Mouse (Mus musculus) large intestine, adult 2 months (tissue): ENCODE results near the gene Olfr178. TPM values are rescaled to one million over a fixed set of nuclear protein-coding genes. Genes with fewer than 3 reads are reported as not detected.

Source experiments
- DNase-seq: peaks from one replicate; pipeline ENCODE4 v3.0.0-alpha.2; 2012; ENCODE audit warnings: low read depth, low spot score
- WGBS: fragments of 180-500 bp; shearing (Covaris S2); methylation state at CpG from one replicate; pipeline ENCODE4 v1.1.7; 2018; 5-methylcytosine and 5-hydroxymethylcytosine counted together
- polyA plus RNA-seq: library from polyadenylated mRNA; depleted of rRNA; stranded (reverse); fragments of >200 nt; gene quantifications from 2 replicates; pipeline ENCODE4 v1.2.3, GENCODE M21; 2012; rRNA removed

Olfr178 gene
- not detected in 2 replicates for polyA plus RNA-seq

- no peak for DNase-seq
- 86% methylated on average over 3 of the region's 3 CpGs for WGBS
These were observed at the start of gene Olfr178 for GRCm38 (mm10) chr16:58891963-58892362. Olfr178 (minus strand) TSS chr16:58892063.

GRCm38 (mm10) chr16:58929292-58929691 lies 37.4 kb upstream of the Olfr178 start, which contains the start of gene Olfr180:
Olfr180 (minus strand) TSS chr16:58929392.
- 75% methylated on average over 4 of the region's 4 CpGs for WGBS
- no peak for DNase-seq

- WGBS = 58% methylated on average over 1 of the region's 1 CpGs
- no peak for DNase-seq
These were observed 36.8 kb upstream of the Olfr178 start, which contains the start of gene Olfr181 for GRCm38 (mm10) chr16:58928655-58929054. Olfr181 (minus strand) TSS chr16:58928755.

GRCm38 (mm10) chr16:58884416-58884815 lies 7.4 kb downstream of the Olfr178 start:
- no peak for DNase-seq
- 95% methylated on average over 2 of the region's 2 CpGs for WGBS

GRCm38 (mm10) chr16:58874668-58875067 lies 17.2 kb downstream of the Olfr178 start, which contains the start of gene Olfr177:
Olfr177 (minus strand) TSS chr16:58874768.
- 38% methylated on average over 1 of the region's 1 CpGs for WGBS
- no peak for DNase-seq

- no peak for DNase-seq
- 70% methylated on average over 1 of the region's 1 CpGs for whole genome bisulfite sequencing
These were observed 30.4 kb downstream of the Olfr178 start for GRCm38 (mm10) chr16:58861479-58861878.

- no peak for DNase-seq
- WGBS = 81% methylated on average over 2 of the region's 2 CpGs
These were observed 31.7 kb downstream of the Olfr178 start for GRCm38 (mm10) chr16:58860032-58860737.

Other genes starting within 250 kb of the Olfr178 start
- gene Cpox, start 221.8 kb downstream of the Olfr178 start, polyA plus RNA-seq = 11.6 and 17.1 TPM in 2 replicates
- gene Gpr15, start 173.0 kb downstream of the Olfr178 start, polyA plus RNA-seq = 0.23 and 0.35 TPM in 2 replicates
- 39.0 and 58.6 TPM in 2 replicates for gene Cldnd1, start 164.2 kb downstream of the Olfr178 start, polyA plus RNA-seq
- not detected in 2 replicates for gene Olfr172, start 128.9 kb downstream of the Olfr178 start, polyA plus RNA-seq
- gene Olfr173, start 91.8 kb downstream of the Olfr178 start, polyA plus RNA-seq = not detected in 2 replicates
- gene Olfr175-ps1, start 65.3 kb downstream of the Olfr178 start, polyA plus RNA-seq = not detected in 2 replicates
- gene Olfr177, start 17.3 kb downstream of the Olfr178 start, polyA plus RNA-seq = not detected in 2 replicates
- not detected in 2 replicates for gene Olfr181, start 36.7 kb upstream of the Olfr178 start, polyA plus RNA-seq
- gene Olfr180, start 37.3 kb upstream of the Olfr178 start, polyA plus RNA-seq = not detected in 2 replicates
- not detected in 2 replicates for gene Olfr183, start 103.3 kb upstream of the Olfr178 start, polyA plus RNA-seq
- gene Olfr186, start 138.2 kb upstream of the Olfr178 start, polyA plus RNA-seq = not detected in 2 replicates
- not detected in 2 replicates for gene Olfr187, start 147.7 kb upstream of the Olfr178 start, polyA plus RNA-seq
- gene Olfr190, start 185.9 kb upstream of the Olfr178 start, polyA plus RNA-seq = not detected in 2 replicates
- not detected in 2 replicates for gene Olfr191, start 197.8 kb upstream of the Olfr178 start, polyA plus RNA-seq
- not detected in 2 replicates for gene Olfr193, start 219.8 kb upstream of the Olfr178 start, polyA plus RNA-seq
- not detected in 2 replicates for gene Olfr194, start 229.0 kb upstream of the Olfr178 start, polyA plus RNA-seq